Mouse (Mus musculus): ENCODE data around the gene Hecw1. TPM values are rescaled to one million over a fixed set of nuclear protein-coding genes. Genes with fewer than 3 reads are reported as not detected.
"Not testable (repeated sequence)": the region's sequence is repeated elsewhere in the genome, so short reads cannot be mapped to it uniquely, and the experiment has no call there.

Hecw1 gene
- total RNA-seq, 4 experiments from 2014 or later, result 0.06 to 0.73 (median 0.35) TPM

GRCm38 (mm10) chr13:14365546-14365945 is 157.5 kb downstream of the Hecw1 start:
- no peak for DNase-seq

DNA sequence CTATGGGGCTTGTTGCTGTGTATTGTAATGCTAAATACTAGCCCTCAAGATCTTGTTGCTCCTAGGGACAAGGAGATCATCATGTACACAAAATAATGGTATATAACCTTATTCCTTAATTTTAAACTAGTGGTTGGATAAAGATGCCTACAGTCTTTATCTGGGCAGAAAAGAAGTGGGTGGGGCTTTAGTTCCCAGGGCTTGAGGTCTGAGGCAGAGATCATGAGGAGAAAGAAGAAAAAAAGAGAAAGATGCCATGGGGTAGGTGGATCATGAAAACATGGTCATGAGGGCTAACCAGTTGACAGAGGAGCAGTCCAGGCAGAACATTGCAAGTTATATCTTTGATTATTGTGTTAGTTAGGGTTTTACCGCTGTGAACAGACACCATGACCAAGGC is 195.8 kb downstream of the Hecw1 start:
- DNase-seq, result no peak

GRCm38 (mm10) chr13:14306617-14307016 is 216.4 kb downstream of the Hecw1 start:
- DNase-seq, result no peak

GRCm38 (mm10) chr13:14304103-14304502 is 218.9 kb downstream of the Hecw1 start:
- DNase-seq, result no peak

DNA sequence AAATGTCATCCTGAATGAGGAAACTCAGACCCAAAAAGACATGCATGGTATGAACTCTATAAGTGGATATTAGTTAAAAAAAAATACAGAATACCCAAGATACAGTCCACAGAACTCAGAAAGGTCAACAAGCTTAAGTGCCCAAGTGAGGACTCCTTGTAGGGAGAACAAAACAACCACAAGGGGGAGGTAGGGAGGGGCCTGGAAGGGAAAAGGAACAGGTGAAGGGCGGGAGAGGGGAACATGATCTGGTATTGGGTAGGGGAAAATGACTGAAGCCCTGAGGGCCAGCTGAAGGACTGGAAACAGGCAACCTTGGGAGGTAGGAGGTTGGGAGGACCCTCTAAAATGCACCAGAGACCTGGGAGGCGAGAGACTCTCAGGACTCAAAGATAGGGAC is 220.1 kb downstream of the Hecw1 start:
- DNase-seq, result no peak

GRCm38 (mm10) chr13:14290016-14290415 is 233.0 kb downstream of the Hecw1 start:
- no peak for DNase-seq

- no peak for DNase-seq
These were observed 251.6 kb downstream of the Hecw1 start for GRCm38 (mm10) chr13:14271476-14271875.

DNA sequence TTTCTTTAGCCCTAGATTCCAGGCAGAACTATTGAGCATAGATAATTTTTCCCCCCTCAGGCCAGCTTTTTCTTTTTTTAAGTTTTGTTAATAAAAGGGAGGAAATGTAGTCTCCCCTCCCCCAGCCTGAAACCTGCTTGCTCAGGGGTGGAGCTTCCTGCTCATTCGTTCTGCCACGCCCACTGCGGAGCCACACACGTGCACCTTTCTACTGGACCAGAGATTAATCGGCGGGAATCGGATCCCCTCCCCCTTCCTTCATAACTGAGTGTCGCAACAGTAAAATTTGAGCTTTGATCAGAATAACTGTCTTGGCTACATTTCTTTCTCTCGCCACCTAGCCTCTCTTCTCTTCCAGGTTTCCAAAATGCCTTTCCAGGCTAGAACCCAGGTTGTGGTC is 262.1 kb downstream of the Hecw1 start:
- DNase-seq, result not testable (repeated sequence)

DNA sequence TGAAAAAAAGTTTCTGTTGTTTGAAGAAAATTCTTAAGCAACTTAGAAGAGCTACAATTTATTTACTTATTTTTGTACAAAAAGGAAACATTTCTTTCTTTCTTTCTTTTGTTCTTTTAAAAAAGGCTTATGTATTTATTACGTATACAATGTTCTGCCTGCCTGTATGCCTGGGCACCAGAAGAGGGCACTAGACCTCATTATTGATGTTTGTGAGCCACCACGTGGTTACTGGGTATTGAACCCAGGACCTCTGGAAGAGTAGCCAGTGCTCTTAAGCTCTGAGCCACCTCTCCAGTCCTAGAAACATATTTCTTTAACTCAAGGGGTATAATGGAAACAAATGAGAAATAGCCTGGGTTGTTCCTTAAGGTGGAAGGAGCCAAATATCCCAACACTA is 277.1 kb downstream of the Hecw1 start:
- no peak for DNase-seq

GRCm38 (mm10) chr13:14179669-14180068 is 343.4 kb downstream of the Hecw1 start:
- DNase-seq, result no peak

DNA sequence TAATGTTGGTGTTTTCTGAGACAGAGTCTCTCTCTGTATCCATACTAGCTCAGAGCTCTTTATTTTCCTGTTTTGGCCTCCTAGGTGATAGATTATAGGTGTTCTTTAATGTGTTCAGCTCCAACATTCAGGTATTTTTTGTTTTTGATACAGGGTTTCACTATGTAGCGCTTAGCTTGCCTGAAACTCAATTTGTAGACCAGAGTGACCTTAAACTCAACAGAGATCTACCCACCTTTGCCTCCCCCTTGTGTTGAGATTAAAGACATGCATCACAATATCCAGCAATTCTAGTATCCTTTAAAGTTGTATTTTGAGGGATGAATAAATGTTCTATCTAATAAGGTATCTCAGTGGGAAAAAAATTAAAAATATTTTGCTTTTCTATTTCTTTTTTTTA is 345.0 kb downstream of the Hecw1 start:
- DNase-seq, result no peak

Other genes starting within 250 kb of the Hecw1 start
- 10 to 100 TPM; 35.7 to 66.5 (median 46.0) TPM for gene Mrpl32, start 89.9 kb upstream of the Hecw1 start, total RNA-seq (2022)
- 100 to 1,000 TPM in 2 of 4 experiments, 10 to 100 TPM in 2; 89.1 to 106 (median 99.7) TPM for gene Psma2, start 90.0 kb upstream of the Hecw1 start, total RNA-seq (2022)
- gene AW209491, start 106.9 kb upstream of the Hecw1 start, total RNA-seq (2022), result 10 to 100 TPM; 17.1 to 21.2 (median 19.3) TPM